Mouse (Mus musculus) cerebellum, adult 18-20 months (tissue): ENCODE measurements around the gene Lmna.
A peak's percentile ranks its signal among the peaks of the same experiment; 100 is the strongest.

Source experiments
- DNase-seq, 2 experiments: peaks; one replicate each; pipeline ENCODE4 v3.0.0; 2021

Lmna gene

GRCm38 (mm10) chr3:88509692-88510420, at the start of gene Lmna:
TSS of gene Lmna (minus strand) at chr3:88509956.
- DNase-seq, result peak; percentile 93 to 97

- no peak for DNase-seq
These were observed 46.9 kb upstream of the Lmna start for GRCm38 (mm10) chr3:88556616-88557015.

GRCm38 (mm10) chr3:88555731-88556130, 46.0 kb upstream of the Lmna start:
- no peak for DNase-seq

GRCm38 (mm10) chr3:88555069-88555605, 45.4 kb upstream of the Lmna start:
- no peak for DNase-seq

DNA sequence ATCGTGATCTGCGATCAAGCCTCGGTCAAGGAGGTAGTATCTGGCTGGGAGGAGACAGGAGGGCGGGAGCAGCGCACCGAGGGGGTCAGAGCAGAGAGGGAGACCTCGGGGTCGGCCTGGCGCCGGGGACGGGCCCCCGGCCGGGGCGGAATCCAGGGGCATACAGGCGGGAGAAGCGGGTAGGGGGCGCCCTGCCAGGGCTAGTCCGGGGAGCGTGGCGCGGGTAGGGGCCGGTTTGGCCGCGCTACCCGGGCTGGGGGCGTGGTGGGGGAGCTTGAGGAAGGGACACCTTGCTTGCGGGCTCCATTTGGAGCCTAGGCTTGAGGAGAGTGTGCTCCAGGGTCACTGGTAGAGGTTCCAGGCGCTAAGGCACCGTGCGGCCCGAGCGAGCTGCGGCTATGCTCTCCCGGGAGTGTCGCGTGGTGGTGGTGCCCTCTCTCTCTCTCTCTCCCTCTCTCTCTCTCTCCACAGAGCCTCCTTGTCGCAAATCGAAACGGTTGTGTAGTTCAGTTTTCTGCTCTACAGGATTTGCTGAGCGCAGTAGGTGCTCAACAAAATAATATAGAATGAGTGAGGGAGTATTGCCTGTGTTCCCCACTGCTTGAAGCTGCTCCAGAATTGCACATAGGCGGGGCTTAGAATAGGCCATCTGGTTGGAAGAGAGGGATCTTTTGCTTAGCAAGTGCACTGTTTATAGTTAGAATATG, 44.3 kb upstream of the Lmna start:
- peak; percentile 63 to 75 for DNase-seq

DNA sequence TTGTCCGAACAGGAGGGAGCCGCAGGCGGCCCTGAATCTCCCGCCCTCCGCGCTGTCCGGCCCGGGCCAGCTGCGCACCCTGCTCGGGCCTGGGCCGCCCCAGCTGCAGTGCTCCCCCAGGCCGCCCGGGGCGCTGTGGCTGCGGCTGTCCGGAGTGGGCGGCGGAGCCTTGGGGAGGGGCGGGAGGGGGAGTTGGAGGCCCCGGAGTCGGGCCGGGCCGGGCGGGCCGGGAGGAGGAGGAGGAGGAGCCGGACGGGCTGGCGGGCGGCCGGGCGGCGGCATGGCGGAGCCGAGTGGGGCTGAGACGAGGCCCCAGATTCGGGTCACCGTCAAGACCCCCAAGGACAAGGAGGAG, 43.7 kb upstream of the Lmna start, which contains the start of gene Ubqln4:
Ubqln4 (plus strand) TSS at position 234 of the 355 bp plus-strand sequence.
- DNase-seq, result peak; percentile 85 to 96

GRCm38 (mm10) chr3:88552676-88553524, 43.1 kb upstream of the Lmna start, which contains the start of gene Lamtor2:
TSS of gene Lamtor2 (minus strand) at chr3:88553074.
- peak; percentile 98 for DNase-seq

DNA sequence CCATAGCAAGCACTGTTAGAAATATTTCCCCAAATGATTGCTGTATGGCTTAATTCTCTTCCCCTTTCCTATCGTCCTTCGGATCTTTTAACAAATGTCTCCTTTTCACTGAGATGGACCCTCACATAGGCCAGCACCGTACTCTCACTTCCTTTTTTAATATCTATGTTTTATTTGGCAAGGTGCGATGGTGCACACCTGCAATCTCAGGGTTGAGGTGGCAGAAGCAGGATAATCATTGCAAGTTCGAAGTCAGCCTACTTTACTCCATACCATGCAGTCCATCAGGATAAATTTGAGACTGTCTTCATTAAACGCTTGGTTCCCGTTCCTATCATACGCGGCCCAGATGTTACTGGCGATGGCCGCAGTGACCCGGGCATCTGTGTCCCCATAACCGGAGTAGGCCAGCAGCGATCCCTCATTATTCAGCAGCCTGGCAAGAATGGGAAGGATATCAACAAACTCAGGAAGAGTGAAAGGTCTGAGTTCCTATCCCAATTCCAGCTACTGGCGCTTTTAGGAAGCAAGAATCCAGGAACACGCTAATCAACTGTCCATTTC, 42.4 kb upstream of the Lmna start:
- no peak for DNase-seq

DNA sequence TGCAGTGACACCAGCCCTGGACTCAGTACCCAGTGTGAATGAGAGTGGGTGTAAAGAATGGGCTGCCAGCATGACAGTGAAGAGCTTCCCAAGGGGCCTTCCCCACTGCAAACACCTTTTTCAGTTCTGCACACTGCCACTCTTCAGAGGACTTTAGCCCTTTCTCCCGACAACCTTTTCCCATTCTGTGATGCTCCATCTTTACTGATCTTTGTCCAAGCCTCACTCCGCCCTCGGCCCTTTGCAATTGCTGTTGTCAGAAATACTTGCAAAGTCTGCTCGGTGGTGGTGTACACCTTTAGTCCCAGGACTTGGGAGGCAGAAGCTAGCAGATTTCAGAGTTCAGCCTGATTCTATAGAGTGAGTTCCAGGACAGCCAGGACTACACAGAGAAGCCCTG, 41.8 kb upstream of the Lmna start:
- DNase-seq, result no peak

DNA sequence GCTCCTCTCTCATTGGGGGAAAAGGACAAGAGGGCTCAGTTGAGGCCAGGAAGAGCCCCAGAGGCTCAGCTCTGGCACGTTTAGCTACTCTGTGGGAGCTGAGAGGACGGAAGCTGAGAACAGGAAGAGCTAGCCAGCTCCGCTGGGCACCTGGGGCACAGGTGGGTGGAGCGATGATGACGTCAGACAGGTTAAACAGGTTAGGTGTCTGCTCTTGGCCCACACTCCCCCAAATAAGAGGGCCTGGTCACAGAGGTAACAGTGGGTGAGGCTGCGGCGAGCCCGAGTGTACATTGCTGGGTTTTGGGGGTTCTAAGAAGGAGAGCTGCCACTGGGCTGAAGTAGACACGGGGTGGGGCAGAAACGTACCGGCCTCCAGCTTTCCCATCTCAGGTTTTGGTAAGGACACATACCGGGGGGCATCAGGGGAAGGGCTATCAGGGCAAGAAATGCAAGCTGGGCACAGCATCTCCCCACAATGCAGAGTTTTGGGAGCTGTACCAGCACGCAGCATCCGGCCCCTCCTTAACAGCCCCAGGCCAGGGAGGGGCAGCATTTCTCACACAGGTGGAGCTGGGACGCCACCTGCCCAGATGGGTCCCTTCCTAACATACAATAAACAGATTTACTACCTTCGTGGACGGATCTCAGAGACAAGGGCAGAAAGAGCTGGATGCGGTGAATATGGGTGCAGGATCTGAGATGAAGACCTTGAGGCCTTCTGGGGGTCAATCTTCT, 38.6 kb upstream of the Lmna start, which contains the start of gene Rab25:
Rab25 (minus strand) TSS at position 121 of the 738 bp plus-strand sequence.
- no peak for DNase-seq

DNA sequence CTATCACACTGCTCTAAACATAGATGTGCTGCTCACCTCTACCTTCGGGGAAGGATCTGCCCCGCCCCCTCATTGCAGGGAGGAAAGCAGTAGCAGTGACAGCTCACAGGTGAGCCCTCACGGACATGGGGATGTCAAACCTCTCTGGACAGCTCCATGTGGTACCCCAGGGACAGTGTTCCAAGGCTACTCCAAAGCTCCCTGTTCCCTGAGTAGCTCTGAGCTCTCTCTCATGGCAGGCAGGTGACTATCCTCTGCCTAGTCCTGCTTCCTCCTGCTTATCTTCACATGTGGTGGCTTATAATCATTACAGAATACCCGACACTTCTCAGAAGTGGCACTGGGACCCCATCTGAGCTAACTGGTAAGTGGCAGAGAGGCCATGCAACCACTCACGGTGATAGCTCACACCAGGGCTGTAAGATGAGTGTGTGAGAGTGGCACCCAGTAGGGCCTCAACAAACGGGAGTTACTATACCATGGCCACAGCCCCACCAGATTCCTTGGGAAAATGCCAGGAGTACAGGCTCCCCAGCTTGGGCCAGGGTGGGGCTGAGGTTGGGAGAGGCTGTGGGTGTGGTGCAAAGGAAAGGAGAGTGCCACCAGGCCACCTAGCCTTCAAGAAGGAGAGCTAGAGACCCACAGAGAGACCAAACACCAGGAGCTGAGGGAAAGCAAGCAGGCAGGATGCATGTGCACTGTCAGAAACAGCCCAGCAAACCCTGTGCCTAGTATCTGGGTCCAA, 37.1 kb upstream of the Lmna start:
- no peak for DNase-seq

- DNase-seq, result no peak
These were observed 35.3 kb upstream of the Lmna start for GRCm38 (mm10) chr3:88544955-88545591.

GRCm38 (mm10) chr3:88544514-88544913, 34.8 kb upstream of the Lmna start:
- DNase-seq, result peak in 1 of 2 experiments; percentile 40

GRCm38 (mm10) chr3:88543651-88544410, 34.1 kb upstream of the Lmna start:
- no peak for DNase-seq

- DNase-seq, result no peak
These were observed 33.4 kb upstream of the Lmna start for GRCm38 (mm10) chr3:88543174-88543573.

- DNase-seq, result no peak
These were observed 32.7 kb upstream of the Lmna start for GRCm38 (mm10) chr3:88542486-88542885.

DNA sequence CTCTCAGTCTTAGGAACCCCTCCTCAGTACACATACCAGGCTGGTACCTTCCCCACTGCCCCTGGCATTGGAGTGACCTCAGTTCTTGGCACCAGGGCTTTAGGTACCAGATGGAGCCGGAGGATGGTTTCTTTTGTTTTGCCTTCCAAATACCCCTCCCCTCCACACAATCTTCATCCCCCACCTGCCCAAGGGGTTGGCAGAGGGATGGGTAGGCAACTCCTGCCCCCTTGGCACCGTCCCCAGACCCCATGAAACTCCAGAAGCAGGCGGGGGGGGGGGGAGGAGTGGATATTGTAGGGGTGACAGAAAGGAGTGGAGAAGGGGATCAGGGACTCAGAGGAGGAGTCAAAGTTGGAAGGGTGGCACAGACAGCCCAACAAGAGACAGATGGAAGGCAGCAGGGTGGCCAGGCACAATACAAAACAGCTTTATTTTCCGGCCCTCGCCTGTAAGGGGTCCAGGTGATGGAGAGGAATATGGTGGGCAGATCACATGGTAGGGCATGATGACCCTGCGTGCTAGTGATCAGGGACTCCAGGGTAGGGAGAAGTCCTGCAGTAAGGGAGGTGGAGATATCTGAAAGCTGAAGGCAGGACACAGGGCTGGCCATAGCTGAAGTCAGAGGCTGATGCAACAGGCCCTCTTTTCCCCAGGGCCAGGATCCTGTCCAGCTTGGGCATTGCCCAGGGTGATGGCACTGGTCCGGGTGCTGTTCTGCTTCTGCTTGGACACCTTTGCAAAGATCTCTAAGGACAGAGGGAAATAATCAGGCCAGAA, 32.1 kb upstream of the Lmna start:
- DNase-seq, result peak in 1 of 2 experiments; percentile 56

- no peak for DNase-seq
These were observed 30.3 kb upstream of the Lmna start for GRCm38 (mm10) chr3:88540085-88540484.

- no peak for DNase-seq
These were observed 29.6 kb upstream of the Lmna start for GRCm38 (mm10) chr3:88539397-88539796.
